Mouse (Mus musculus) layer of hippocampus, postnatal 10 days (tissue): ENCODE data around the gene Ptges3l. TPM values are rescaled to one million over a fixed set of nuclear protein-coding genes. Genes with fewer than 3 reads are reported as not detected.
"Not testable (repeated sequence)": the region's sequence is repeated elsewhere in the genome, so short reads cannot be mapped to it uniquely, and the experiment has no call there.

Experiments
- DNase-seq, 2 experiments: peaks; one replicate each; pipeline ENCODE4 v3.0.0; 2021; ENCODE audit warnings: low spot score in 2 of 2
- long read RNA-seq: library from polyadenylated mRNA; stranded (forward); transcript quantifications from one replicate; pipeline ENCODE4 v2.0.0, GENCODE M21; 2023
- total RNA-seq, 2 experiments: library from RNA; stranded (reverse); gene quantifications; 2 replicates each; pipeline ENCODE4 v1.2.3; 2021

The Ptges3l gene
- 1 to 10 TPM; 1.3 to 1.9 TPM for total RNA-seq
- long read RNA-seq, partial matches to known transcripts: 1 of 2 reads
- long read RNA-seq, other reads (novel, unspliced or antisense): 0 of 2 reads

- DNase-seq: peak; percentile 99
Observed at GRCm38 (mm10) chr11:101424925-101425813, at the start of gene Ptges3l, which contains the start of gene Rundc1. Gene Ptges3l, minus strand, starts transcription at chr11:101425333. Gene Rundc1, plus strand, starts transcription at chr11:101425085.

DNA sequence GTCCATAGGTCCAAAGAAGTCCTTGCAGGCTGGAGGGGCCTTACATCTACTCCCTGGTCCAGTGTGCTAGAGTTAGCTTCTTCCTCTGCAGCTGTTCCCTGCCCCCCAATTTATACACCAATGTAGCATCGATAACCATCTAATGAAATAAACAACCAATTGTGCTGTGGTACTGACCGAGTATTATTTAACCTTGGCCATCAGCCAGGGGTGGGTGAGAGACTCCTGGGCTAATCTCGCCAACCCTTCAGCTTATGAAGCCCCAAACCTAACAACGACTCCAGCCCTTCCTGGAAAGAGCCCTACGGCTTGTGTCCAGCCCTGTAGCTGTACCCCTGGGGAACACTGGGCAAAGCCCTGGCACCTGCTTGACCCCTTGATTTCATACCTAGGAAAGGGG is 49.2 kb upstream of the Ptges3l start:
- DNase-seq: no peak

DNA sequence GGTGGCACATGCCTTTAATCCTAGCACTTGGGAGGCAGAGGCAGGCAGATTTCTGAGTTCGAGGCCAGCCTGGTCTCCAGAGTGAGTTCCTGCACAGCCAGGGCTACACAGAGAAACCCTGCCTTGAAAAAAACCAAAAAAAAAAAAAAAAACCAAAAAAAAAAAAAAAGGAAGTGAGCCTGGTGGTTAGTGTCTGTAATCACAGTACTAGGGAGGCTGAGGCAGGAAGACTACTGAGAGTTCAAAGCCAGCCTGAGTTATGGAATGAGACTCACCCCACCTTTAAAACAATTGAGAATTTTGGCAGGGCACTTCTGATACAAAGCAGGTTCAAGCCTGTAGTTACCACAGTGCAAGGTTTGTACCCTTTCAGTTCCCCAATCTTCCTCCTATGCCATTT is 48.6 kb upstream of the Ptges3l start:
- DNase-seq: not testable (repeated sequence)

DNA sequence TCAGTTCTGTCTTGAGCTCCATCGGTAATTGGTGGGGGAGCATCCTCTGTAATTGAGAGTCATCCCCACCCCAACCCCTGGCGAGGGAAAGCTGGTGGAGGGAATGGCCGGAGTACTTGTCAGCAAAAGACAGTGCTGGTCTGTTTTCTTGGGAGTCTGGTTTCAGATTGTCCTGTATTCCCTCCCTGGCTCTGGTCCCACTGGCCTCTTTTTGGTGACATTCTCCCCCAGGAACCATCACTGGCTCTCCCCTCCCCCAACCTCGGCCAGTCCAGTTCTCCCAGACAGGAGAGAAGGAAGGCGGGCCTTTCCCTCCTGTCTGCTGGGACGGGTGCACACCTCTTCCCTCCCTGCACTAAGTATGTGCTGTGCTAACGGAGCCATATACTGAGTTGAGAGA is 47.2 kb upstream of the Ptges3l start:
- peak; percentile 65 to 66 for DNase-seq

DNA sequence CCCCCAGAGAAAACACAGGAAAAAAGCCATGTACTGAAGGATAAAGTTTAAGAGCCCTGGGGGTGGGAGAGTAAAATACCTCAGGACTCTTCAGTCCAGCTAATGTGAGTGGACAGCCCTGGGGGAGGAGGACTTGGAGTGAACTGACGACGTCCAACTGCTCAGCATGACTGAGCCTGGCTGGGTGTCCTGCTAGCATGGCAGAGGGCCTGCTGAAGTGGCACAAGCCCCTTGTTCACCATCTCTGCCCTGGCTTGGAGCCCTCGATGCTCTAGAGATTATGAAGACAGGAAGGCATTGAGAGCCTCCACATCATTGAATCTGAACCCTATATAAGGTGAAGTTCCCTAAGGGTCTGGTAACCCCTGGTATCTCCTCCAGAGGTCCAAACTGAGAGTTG is 46.8 kb upstream of the Ptges3l start:
- no peak for DNase-seq

GRCm38 (mm10) chr11:101470206-101470605 is 45.1 kb upstream of the Ptges3l start:
- DNase-seq: no peak

DNA sequence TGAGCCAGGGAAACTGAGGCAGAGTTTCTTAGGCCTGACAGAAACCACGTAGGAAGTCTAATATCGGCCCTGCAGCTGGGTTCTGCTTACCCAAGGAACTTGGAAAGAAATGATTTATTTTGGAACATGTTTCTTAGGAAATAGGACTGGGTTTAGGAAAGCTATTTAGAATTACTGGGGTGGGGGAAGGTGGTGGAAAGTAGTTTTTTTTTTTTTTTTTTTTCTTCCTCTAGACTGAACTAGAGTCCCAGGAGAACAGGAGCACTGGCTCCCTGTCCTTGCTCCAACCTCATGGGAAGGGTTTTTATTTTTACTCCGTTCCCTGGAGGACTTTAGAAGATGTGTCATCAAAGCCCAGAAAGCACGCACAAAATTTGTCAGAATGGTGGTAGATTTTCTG is 44.0 kb upstream of the Ptges3l start:
- DNase-seq: no peak

DNA sequence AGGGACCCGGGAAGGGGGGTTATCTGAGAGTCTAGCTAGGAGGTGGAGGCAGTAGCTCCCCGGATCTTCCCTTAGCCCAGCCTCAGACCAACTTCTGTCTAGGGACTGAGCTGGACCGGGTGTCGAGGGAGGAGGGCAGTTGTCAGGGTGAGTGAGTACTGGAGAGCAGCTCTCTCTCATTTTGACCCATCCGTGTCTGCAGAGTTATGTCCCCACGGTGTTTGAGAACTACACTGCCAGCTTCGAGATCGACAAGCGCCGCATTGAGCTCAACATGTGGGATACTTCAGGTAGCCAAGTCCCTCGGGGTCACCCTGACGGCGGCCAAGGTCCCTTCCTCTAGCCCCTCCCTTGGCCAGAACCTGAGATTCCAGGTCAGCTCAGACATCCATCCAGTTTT is 43.6 kb upstream of the Ptges3l start:
- DNase-seq: no peak

GRCm38 (mm10) chr11:101468263-101468688 is 43.1 kb upstream of the Ptges3l start:
- peak in 1 of 2 experiments; percentile 57 for DNase-seq

GRCm38 (mm10) chr11:101467477-101468262 is 42.5 kb upstream of the Ptges3l start:
- DNase-seq: peak; percentile 69 to 78

- not testable (repeated sequence) for DNase-seq
Observed at GRCm38 (mm10) chr11:101466552-101466950, 41.4 kb upstream of the Ptges3l start.

DNA sequence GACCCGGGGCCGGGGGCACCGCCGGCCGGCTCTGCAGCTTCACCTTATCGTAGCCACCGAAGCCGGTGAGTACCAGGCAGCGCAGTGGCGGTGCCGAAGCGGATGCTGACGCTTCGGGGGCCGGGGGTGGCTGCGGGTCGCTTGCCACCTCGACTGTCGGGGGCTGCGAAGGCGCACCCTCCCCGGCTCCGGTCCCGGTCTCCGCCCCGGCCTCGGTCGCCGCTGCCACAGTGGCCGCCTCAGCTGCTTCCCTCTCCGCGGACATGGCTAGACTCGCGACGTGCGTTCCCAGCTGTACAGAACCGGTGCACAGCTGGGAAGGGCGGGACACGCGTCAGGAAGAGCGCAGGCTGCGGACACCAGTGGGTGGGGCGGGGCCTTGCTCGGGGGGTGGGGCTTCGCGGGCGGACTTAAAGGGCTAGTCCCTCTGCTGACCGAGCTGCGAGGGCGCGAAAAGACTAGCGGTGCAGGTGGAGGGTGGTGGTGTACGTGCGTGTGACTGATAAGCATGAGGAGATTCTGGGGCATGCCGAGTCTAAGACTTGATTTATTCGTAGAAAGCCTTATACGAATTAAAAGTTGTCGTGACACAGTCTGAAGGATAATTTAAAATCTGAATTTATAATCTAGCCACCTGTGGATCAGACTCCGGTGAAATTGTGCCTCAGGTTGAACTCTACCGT is 40.9 kb upstream of the Ptges3l start, which contains the start of gene Vat1:
Vat1 (minus strand) TSS at position 362 of the 683 bp plus-strand sequence.
- peak; percentile 52 to 70 for DNase-seq

DNA sequence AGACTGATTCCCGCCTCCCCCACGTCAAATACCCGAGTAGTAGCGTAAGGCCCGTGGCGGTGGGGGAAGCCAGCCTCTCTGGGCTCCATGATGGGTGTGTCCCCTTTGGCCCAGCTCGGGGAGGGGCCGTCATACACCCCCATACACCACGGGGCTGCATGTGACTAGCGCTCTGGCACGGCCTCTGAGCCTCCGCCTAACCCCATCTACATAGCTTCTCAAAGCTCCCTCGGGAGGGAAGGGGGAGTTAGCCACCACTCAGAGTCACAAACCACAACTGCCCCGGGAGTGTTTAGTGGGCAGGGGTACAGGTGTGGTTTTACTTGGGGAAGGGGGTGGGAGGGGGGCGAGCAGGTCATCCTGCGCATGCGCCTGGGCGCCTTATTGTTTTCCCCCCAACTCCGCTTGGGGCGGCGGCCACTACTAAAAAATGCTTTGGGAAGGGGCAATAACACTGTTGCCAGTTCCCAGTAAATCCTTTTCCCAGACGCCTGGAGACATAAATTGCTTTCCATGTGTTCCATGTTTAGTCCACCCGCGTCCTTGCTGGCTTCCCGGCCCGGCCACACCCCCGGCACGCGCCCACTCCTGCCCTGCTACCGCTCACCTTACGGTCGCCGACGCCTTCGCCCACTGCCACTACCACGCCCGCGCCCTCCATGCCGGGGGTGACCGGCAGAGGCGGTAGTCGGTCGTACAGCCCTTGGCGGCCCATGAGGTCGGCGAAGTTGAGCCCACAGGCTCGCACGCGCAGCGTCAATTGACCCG is 40.2 kb upstream of the Ptges3l start:
- DNase-seq: peak; percentile 51 to 62

GRCm38 (mm10) chr11:101464211-101465100 is 39.3 kb upstream of the Ptges3l start, which contains the start of gene Rnd2:
Gene Rnd2, plus strand, starts transcription at chr11:101464999.
- no peak for DNase-seq

DNA sequence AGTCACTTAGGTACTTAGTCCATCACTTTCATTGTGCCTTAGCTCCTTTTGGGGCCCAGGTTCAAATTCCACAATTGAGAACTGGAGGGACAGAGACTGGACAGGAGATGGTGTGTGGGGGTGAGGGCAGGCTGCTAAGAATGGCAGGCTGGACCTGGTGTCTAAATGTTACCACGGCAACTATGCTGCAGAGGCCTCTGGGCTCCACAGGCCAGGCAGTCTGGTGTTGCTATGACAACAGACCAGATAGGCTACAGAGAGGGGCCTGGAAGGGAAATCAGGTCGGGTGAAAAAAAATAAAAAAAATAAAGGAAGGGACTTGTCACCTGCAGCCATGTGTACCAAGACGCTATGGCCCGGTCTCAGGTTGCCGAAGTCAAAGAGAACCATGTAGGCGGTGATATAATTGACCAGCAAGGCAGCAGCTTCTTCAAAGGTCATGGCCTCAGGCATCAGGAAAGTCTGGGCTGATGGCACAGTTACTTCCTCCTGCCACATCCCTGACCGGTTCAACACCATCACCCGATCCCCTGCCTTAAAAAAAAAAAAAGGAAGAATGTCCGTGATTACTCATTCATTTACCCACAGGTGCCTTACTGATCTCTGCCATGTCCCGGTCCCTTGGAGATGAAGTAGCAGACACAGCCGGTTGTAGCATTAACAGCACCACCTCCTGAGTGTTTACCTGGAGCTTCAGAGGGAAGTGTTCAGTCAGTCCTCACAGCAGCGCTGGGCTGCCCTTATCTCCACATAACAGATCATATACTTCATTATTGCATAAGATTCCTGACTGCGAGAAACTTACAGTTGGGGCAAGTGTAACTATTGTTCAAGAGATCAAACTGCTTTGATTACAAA is 37.7 kb upstream of the Ptges3l start:
- no peak for DNase-seq

GRCm38 (mm10) chr11:101462141-101462540 is 37.0 kb upstream of the Ptges3l start:
- no peak for DNase-seq

DNA sequence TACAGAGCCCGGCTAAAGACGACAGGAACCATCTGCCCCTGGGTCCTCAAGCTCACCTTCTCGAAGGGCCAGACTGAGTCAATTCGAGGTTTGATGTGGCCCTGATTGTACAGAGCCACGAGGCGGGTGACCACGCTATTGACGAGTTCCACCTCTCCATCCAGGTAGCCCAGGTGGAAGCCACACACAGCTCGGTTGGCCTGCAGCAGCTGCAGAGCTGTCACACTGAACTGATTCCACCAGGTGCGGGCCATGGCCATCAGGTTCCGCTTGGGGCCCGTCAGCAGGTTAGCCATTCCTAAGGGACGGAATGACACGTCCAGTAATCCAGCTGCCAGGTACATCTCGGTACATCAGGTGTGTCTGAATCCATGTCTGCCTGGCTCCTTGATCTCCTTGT is 35.2 kb upstream of the Ptges3l start:
- no peak for DNase-seq

DNA sequence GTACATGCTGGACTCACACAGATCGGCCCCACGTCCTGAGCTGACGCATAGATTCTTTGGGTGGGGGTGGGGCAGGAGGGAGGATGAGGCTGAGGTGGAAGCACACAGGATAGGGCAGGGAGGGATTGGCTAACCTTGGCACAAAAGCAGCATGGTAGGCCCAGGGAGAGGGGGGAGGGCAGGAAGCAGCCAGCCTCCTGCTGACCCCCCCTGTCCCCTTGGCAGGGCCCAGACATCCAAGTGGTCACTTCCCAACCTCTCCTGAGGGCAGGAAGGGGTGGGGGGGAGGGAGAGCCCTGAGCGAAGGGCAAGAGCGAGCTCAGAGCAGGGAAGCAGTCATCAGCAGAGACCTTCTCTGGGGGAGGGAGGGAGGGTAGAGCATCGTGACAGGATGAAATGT is 34.6 kb upstream of the Ptges3l start:
- no peak for DNase-seq
